Mouse (Mus musculus) liver, embryonic 11.5 days (tissue): ENCODE results near the gene Twnk. TPM values are rescaled to one million over a fixed set of nuclear protein-coding genes. Genes with fewer than 3 reads are reported as not detected.

Experiments
- ATAC-seq: fragments of 200-750 bp; cut with Nextera tagmentation; replicated peaks from 2 replicates; pipeline ENCODE4 v1.8.0; 2017; ENCODE audit warnings: moderate number of reproducible peaks, mild to moderate bottlenecking, moderate TSS enrichment, moderate library complexity; ENCODE audit not compliant: low FRiP score
- DNase-seq: peaks from one replicate; pipeline ENCODE4 v3.0.0-alpha.2; 2017; ENCODE audit warnings: low spot score
- H3K27ac ChIP-seq: fragments of 300-500 bp; sonication (generic); 2 replicates; pipeline ENCODE4 v1.5.1; 2014; ENCODE audit warnings: mild to moderate bottlenecking, low read depth, low read length, control low read depth
- H3K27me3 ChIP-seq: fragments of 300-500 bp; sonication (generic); replicated peaks from 2 replicates; pipeline ENCODE4 v1.6.1; 2014; ENCODE audit warnings: low read length, mixed read lengths; ENCODE audit not compliant: control insufficient read depth, insufficient read depth
- H3K36me3 ChIP-seq: fragments of 300-500 bp; sonication (generic); 2 replicates; pipeline ENCODE4 v1.6.1; 2014; ENCODE audit warnings: mild to moderate bottlenecking, low read length, moderate library complexity, mixed read lengths; ENCODE audit not compliant: control insufficient read depth, insufficient read depth
- H3K4me1 ChIP-seq: fragments of 300-500 bp; sonication (generic); replicated peaks from 2 replicates; pipeline ENCODE4 v1.6.1; 2014; ENCODE audit warnings: low read length, mixed read lengths; ENCODE audit not compliant: control insufficient read depth, insufficient read depth
- H3K4me2 ChIP-seq: fragments of 300-500 bp; sonication (generic); 2 replicates; pipeline ENCODE4 v1.6.1; 2014; ENCODE audit warnings: mild to moderate bottlenecking, control low read depth, moderate library complexity
- H3K4me3 ChIP-seq: fragments of 300-500 bp; sonication (generic); 2 replicates; pipeline ENCODE4 v1.5.1; 2014; ENCODE audit warnings: low read depth, low read length, control low read depth
- H3K9ac ChIP-seq: fragments of 300-500 bp; sonication (generic); 2 replicates; pipeline ENCODE4 v1.6.1; 2014; ENCODE audit warnings: low read depth, low read length, control low read depth
- H3K9me3 ChIP-seq: fragments of 300-500 bp; sonication (generic); 2 replicates; pipeline ENCODE4 v1.6.1; 2016; ENCODE audit warnings: low read length, inconsistent platforms, mixed read lengths; ENCODE audit not compliant: control insufficient read depth
- WGBS: fragments of 180-500 bp; shearing (Covaris S2); extraction: QIAGEN DNeasy Blood & Tissue Kit; methylation state at CpG from one replicate; pipeline ENCODE4 v1.1.7; 2014; 5-methylcytosine and 5-hydroxymethylcytosine counted together
- polyA plus RNA-seq: library from polyadenylated mRNA; unstranded; fragments of >200 nt; fragmentation: Nextera tagmentation; extraction: Ambion mirVana; gene quantifications from 2 replicates; pipeline ENCODE4 v1.2.1, GENCODE M21; 2014

The Twnk gene
- polyA plus RNA-seq = 24.9 and 25.1 TPM in 2 replicates

GRCm38 (mm10) chr19:45005444-45005843 is at the start of gene Twnk:
TSS of gene Twnk (plus strand) at chr19:45005663.
- peak; percentile 47; the same call in 1 of the 2 replicates for ATAC-seq
- H3K4me1 ChIP-seq = peaks cover 20% of the 10 kb centered on the region
- peak within 1 kb of the TSS; percentile 96 for H3K4me3 ChIP-seq
- H3K27ac ChIP-seq = peak within 1 kb of the TSS; percentile 63
- peak within 1 kb of the TSS; percentile 82 for H3K9ac ChIP-seq
- DNase-seq = peak; percentile 76
- H3K27me3 ChIP-seq = no peaks in the 10 kb centered on the region
- 9% methylated on average over 16 of the region's 16 CpGs for whole genome bisulfite sequencing
- peak within 1 kb of the TSS; percentile 87 for H3K4me2 ChIP-seq
- no peaks in the 10 kb centered on the region for H3K9me3 ChIP-seq
- H3K36me3 ChIP-seq = peaks cover 35% of the 10 kb centered on the region

DNA sequence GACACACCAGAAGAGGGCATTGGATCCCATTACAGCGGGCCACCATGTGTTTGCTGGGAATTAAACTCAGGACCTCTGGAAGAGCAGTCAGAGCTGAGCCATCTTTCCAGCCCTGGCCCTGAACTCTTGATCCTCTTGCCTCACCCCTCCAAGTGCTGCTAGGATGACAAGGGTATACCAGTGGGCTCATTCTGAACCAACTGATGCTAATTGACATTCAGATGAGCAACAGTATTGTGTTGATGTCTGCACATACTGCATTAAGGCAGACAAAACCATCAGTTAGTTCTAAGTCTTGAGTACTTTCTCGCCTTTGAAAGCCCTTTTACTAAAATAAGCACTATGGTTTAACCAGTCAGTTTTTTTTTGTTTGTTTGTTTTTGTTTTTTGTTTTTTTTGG is 45.8 kb upstream of the Twnk start:
- Histone ChIP-seq H3K4me1 (no peaks in the 10 kb centered on the region), H3K4me2 (no peak overlapping the region), H3K36me3 (peaks cover 52% of the 10 kb centered on the region), H3K27ac (no peak overlapping the region), H3K9me3 (no peaks in the 10 kb centered on the region), H3K4me3 (no peak overlapping the region), H3K27me3 (no peaks in the 10 kb centered on the region), H3K9ac (no peak overlapping the region)
- no peak for ATAC-seq
- 94% methylated on average over 2 of the region's 2 CpGs for WGBS
- no peak for DNase-seq

- no peaks in the 10 kb centered on the region for H3K27me3 ChIP-seq
- no peak overlapping the region for H3K9ac ChIP-seq
- H3K4me2 ChIP-seq = no peak overlapping the region
- ATAC-seq (no peak), DNase-seq (no peak)
- H3K4me1 ChIP-seq = no peaks in the 10 kb centered on the region
- peaks cover 56% of the 10 kb centered on the region for H3K36me3 ChIP-seq
- H3K9me3 ChIP-seq = no peaks in the 10 kb centered on the region
- WGBS = 96% methylated on average over 1 of the region's 1 CpGs
- H3K4me3 ChIP-seq = no peak overlapping the region
- H3K27ac ChIP-seq = no peak overlapping the region
These were observed 39.5 kb upstream of the Twnk start for GRCm38 (mm10) chr19:44965978-44966377.

DNA sequence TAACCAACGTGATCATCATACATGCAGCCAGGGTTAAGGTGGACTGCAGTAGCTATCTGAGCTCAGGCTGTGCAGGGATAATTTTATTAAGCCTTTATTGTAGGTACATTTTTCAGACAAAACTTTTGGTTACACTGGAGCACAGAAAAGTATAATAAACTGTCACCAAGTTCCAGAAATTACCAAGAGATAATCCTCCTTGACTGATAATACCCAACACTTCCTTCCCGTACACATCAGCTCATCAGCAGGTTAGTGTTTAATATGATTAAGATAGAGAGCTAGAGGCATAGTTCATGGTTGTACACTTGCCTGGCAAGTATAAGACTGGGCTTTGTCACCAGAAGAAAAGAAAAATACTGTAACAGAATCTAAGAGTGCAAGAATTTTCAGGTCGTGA is 37.1 kb upstream of the Twnk start:
- DNase-seq = no peak

DNA sequence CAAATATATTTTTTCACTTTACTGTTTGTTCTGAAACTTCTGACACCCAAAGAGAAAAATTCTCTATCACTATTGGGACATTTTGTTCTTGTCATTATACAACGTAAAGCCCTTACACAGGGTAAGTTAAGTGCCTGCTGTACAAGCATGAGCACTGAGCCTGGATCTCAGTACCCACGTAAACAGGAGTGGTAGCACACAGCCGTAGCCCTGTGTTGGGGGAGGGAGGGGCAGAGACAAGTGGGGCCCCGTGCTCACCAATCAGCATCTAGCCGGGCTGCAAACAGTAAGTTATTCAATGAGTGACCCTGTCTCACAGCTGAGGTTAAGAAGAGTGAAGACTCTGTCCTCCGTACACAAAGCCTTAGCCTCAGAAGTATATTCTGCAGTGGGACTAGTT is 28.8 kb upstream of the Twnk start:
- H3K4me3 ChIP-seq = no peak overlapping the region
- no peak overlapping the region for H3K4me2 ChIP-seq
- H3K27me3 ChIP-seq = no peaks in the 10 kb centered on the region
- peaks cover 47% of the 10 kb centered on the region for H3K36me3 ChIP-seq
- H3K27ac ChIP-seq = no peak overlapping the region
- no peak overlapping the region for H3K9ac ChIP-seq
- ATAC-seq = no peak
- DNase-seq = no peak
- 88% methylated on average over 6 of the region's 6 CpGs for WGBS
- H3K4me1 ChIP-seq = no peaks in the 10 kb centered on the region
- H3K9me3 ChIP-seq = no peaks in the 10 kb centered on the region

More for the DNA sequence above, 37.1 kb upstream of the Twnk start:
- H3K4me1 ChIP-seq = no peaks in the 10 kb centered on the region
- no peak for ATAC-seq
- no peak overlapping the region for H3K4me2 ChIP-seq
- peaks cover 55% of the 10 kb centered on the region for H3K36me3 ChIP-seq
- no peak overlapping the region for H3K4me3 ChIP-seq
- H3K9me3 ChIP-seq = no peaks in the 10 kb centered on the region
- H3K9ac ChIP-seq = no peak overlapping the region
- 78% methylated on average over 3 of the region's 3 CpGs for WGBS
- no peaks in the 10 kb centered on the region for H3K27me3 ChIP-seq
- H3K27ac ChIP-seq = no peak overlapping the region

DNA sequence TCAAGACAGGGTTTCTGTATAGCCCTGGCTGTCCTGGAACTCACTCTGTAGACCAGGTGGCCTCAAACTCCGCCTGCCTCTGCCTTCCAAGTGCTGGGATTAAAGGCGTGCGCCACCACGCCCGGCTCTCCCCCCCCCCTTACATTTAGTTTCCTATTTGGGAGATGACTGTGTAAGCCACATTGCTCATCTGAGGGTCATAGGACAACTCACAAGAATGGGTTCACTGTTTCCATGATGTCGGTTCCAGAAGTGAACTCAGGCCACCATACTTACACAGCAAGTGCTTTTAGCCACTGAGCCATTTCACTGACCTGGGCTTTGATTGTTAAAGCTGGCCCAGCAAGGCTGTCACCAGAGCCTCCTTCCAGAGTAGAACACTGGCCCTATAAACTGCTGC is 28.3 kb upstream of the Twnk start:
- no peak for DNase-seq
- no peak overlapping the region for H3K9ac ChIP-seq
- H3K4me2 ChIP-seq = no peak overlapping the region
- no peak for ATAC-seq
- H3K36me3 ChIP-seq = peaks cover 48% of the 10 kb centered on the region
- no peak overlapping the region for H3K27ac ChIP-seq
- H3K27me3 ChIP-seq = no peaks in the 10 kb centered on the region
- no peaks in the 10 kb centered on the region for H3K9me3 ChIP-seq
- H3K4me3 ChIP-seq = no peak overlapping the region
- no peaks in the 10 kb centered on the region for H3K4me1 ChIP-seq
- WGBS = 88% methylated on average over 6 of the region's 6 CpGs

DNA sequence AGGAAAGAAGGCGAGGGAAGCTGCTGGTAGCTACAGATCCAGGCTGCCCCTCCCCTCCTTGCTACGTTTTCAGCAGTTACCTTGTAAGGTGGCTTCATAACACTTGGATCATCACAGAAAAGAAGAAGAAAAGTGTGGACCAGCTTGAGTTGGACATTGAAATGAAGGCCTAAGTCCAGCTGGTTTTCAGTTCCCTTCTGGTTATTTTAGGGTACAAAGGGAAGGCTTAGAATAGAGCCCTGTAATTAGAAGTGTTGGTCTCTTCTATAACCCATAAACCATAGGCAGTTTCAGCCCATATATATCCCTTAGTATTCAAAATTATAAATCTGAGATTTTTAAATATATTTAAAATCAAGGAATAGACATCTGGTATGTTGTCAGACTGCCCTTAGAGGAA is 24.7 kb upstream of the Twnk start:
- H3K4me3 ChIP-seq = no peak overlapping the region
- peaks cover 25% of the 10 kb centered on the region for H3K36me3 ChIP-seq
- 86% methylated on average over 2 of the region's 2 CpGs for WGBS
- no peak overlapping the region for H3K4me2 ChIP-seq
- H3K4me1 ChIP-seq = no peaks in the 10 kb centered on the region; the same call in 1 of the 2 replicates
- no peak for ATAC-seq
- no peaks in the 10 kb centered on the region for H3K27me3 ChIP-seq
- no peak overlapping the region for H3K9ac ChIP-seq
- DNase-seq = no peak
- H3K27ac ChIP-seq = no peak overlapping the region
- no peaks in the 10 kb centered on the region for H3K9me3 ChIP-seq

DNA sequence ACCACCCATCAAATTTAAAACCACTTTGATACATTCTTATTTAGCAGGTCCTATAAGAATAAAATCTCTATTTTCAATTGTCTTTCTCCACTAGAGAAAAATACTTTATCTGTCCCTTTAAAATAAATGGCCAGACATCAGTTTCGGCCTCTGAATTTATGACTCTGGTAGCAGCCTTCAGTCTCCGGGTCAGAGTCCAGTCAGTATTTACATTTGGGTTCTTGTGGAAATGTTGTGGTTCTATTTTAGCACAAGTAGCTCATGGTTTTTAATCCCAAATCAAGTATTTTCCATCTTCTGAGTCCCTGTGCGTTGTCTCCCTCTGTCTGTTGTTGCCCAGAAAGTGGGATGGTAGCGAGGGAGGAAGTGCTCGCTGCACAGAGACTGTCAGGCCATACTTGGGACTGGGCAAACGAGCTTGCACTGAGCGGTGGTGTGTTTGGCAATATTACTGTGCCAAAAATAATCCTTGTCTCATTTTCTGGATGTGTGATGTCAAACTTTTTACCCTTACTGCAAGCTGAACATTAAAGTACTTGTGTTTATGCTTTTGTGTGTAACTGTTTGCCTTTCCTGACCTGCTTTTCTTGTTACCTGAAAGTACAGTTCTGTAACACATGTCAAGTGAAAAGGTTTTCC is 22.9 kb upstream of the Twnk start:
- WGBS = 78% methylated on average over 7 of the region's 7 CpGs
- H3K4me1 ChIP-seq = no peaks in the 10 kb centered on the region; the same call in 1 of the 2 replicates
- no peak overlapping the region for H3K9ac ChIP-seq
- no peak for ATAC-seq
- no peaks in the 10 kb centered on the region for H3K9me3 ChIP-seq
- no peak overlapping the region for H3K4me2 ChIP-seq
- no peak overlapping the region for H3K27ac ChIP-seq
- DNase-seq = no peak
- peaks cover 14% of the 10 kb centered on the region for H3K36me3 ChIP-seq
- H3K4me3 ChIP-seq = no peak overlapping the region
- no peaks in the 10 kb centered on the region; the same call in 1 of the 2 replicates for H3K27me3 ChIP-seq

- DNase-seq (no peak), ATAC-seq (no peak)
- WGBS = 88% methylated on average over 6 of the region's 6 CpGs
- Histone ChIP-seq H3K27me3 (peaks cover 2% of the 10 kb centered on the region; the same call in 1 of the 2 replicates), H3K9ac (no peak overlapping the region), H3K27ac (no peak overlapping the region), H3K36me3 (peaks cover 13% of the 10 kb centered on the region), H3K4me2 (no peak overlapping the region), H3K4me3 (no peak overlapping the region), H3K9me3 (no peaks in the 10 kb centered on the region), H3K4me1 (no peaks in the 10 kb centered on the region; the same call in 1 of the 2 replicates)
These were observed 22.1 kb upstream of the Twnk start for GRCm38 (mm10) chr19:44983366-44983765.
